Mouse (Mus musculus) megakaryocyte, embryonic 14.5 days (primary cell): ENCODE data around the gene Pop5. TPM values are rescaled to one million over a fixed set of nuclear protein-coding genes. Genes with fewer than 3 reads are reported as not detected.

ENCODE experiments used
- H3K27me3 ChIP-seq: replicated peaks from 2 replicates; pipeline ENCODE3; 2012; ENCODE audit warnings: inconsistent platforms
- H3K36me3 ChIP-seq: replicated peaks from 2 replicates; pipeline ENCODE3; 2012; ENCODE audit warnings: low read length, inconsistent platforms, mixed read lengths
- H3K4me1 ChIP-seq: 2 replicates; pipeline ENCODE4 v1.6.1; 2012; ENCODE audit warnings: inconsistent platforms
- H3K4me3 ChIP-seq: replicated peaks from 2 replicates; pipeline ENCODE3; 2012; ENCODE audit warnings: moderate library complexity, mild to moderate bottlenecking, inconsistent platforms
- H3K9me3 ChIP-seq: 2 replicates; pipeline ENCODE4 v1.6.1; 2012; ENCODE audit warnings: inconsistent platforms
- FLI1 ChIP-seq: IDR thresholded peaks from 2 replicates; pipeline ENCODE4 v1.6.1; 2012; ENCODE audit warnings: low read length, inconsistent platforms, mixed read lengths
- GATA1 ChIP-seq: IDR thresholded peaks from 3 replicates; pipeline ENCODE4 v1.6.1; 2012; ENCODE audit warnings: mixed read lengths, low read length, inconsistent platforms, borderline replicate concordance
- polyA plus RNA-seq: library from polyadenylated mRNA; stranded (reverse); fragments of >175 nt; gene quantifications from 2 replicates; pipeline ENCODE4 v1.2.3, GENCODE M21; 2012; ENCODE audit warnings: low replicate concordance; ENCODE audit not compliant: insufficient read depth

Pop5 gene
- polyA plus RNA-seq, 1 experiment, result 51.5 TPM

DNA sequence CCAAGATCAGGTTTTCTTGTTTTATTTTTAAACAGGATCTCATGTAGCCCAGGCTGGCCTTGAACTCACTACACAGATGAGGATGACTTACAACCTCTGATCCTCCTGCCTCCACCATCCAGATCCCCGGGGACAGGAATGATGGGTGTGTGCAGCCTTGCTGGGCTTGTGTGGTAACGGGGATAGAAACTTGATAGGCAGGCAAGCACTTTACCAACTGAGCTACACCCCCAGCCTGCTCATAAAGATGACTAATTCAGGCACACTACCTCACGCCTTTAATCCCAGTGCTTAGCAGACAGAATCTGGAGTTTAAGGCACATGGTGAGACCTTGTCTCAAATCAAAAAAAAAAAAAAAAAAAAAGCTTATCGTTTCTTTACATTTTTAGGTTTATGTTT, 22.8 kb upstream of the Pop5 start:
- Histone ChIP-seq H3K27me3 (peaks cover 69% of the 10 kb centered on the region), H3K9me3 (peaks cover 4% of the 10 kb centered on the region; the same call in 1 of the 2 replicates), H3K4me3 (no peak overlapping the region), H3K36me3 (no peaks in the 10 kb centered on the region), H3K4me1 (peaks cover 15% of the 10 kb centered on the region)
- TF ChIP-seq GATA1, result no peak
- no peak for TF ChIP-seq FLI1

- Histone ChIP-seq H3K27me3 (peaks cover 81% of the 10 kb centered on the region), H3K4me1 (peaks cover 15% of the 10 kb centered on the region), H3K9me3 (peaks cover 16% of the 10 kb centered on the region), H3K36me3 (no peaks in the 10 kb centered on the region), H3K4me3 (peak overlapping the region; percentile 81)
- no peak for TF ChIP-seq FLI1
- TF ChIP-seq GATA1, result no peak
Measured at GRCm38 (mm10) chr5:115214864-115215263, 20.8 kb upstream of the Pop5 start.

DNA sequence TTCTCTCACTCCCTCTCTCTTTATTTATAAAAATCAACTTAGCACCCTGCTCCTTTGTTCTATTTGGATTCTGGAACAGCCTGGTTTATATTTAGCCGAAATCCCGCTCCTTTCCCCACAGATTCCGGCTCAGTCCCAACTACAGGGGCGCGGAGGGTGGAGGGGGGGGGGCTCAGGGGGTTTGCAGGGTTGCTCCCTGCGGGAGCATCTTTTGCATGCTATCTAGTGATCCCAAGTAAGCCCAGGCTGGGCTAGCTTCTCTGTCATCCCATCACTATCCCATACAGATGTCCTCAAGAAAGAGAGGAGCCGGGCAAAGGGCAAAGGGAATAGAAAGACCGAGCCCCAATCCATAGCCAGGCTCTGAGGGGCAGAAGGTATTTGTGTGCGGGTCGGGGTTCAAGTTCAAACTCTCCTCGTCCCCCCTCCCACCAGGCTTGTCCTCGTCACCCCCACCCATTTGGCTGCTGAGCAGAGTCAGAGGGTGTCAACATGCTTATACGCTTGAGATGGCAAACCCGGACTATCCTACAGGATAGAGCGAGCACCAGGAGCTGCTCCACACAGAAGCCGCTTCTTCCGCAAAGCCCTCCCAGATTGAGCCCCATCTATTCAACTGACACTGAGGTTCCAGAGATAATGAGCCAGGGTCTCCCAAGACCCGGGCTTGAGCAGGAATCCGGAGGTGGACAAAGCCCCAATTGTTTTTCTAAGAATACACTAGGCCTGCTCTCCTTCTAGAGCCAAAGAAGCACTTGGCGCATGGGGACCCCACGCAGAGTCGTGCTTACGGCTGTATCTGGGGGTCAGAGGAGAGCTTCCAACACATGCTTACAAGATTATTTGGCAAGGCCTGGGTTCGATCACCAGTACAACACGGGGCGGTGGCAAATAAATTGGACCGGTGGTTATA, 20.1 kb upstream of the Pop5 start:
- Histone ChIP-seq H3K4me1 (peaks cover 15% of the 10 kb centered on the region), H3K27me3 (peaks cover 86% of the 10 kb centered on the region), H3K9me3 (peaks cover 16% of the 10 kb centered on the region), H3K36me3 (no peaks in the 10 kb centered on the region), H3K4me3 (no peak overlapping the region)
- no peak for TF ChIP-seq FLI1
- no peak for TF ChIP-seq GATA1

DNA sequence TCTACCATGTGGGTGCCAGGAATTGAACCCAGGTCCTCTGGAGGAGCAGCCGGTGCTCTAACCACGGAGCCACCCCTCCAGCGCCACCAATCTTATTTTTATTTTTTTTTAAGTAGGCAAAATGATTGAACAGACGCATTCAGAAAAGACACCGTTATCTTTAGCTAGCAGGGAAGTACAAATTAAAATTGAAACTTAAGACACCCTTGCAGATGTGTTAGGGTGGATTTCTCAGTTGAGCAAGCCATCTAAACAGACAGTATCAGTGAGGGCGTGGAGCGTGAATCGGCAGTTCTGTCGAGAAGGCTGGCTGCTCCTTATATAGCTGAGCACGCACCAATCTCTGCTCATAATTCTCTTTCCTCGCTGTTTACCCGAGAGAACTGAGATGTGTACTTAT, 17.6 kb upstream of the Pop5 start:
- Histone ChIP-seq H3K9me3 (peaks cover 26% of the 10 kb centered on the region), H3K4me3 (no peak overlapping the region), H3K27me3 (peaks cover 86% of the 10 kb centered on the region), H3K4me1 (peaks cover 19% of the 10 kb centered on the region), H3K36me3 (no peaks in the 10 kb centered on the region)
- TF ChIP-seq GATA1 (no peak), FLI1 (no peak)

DNA sequence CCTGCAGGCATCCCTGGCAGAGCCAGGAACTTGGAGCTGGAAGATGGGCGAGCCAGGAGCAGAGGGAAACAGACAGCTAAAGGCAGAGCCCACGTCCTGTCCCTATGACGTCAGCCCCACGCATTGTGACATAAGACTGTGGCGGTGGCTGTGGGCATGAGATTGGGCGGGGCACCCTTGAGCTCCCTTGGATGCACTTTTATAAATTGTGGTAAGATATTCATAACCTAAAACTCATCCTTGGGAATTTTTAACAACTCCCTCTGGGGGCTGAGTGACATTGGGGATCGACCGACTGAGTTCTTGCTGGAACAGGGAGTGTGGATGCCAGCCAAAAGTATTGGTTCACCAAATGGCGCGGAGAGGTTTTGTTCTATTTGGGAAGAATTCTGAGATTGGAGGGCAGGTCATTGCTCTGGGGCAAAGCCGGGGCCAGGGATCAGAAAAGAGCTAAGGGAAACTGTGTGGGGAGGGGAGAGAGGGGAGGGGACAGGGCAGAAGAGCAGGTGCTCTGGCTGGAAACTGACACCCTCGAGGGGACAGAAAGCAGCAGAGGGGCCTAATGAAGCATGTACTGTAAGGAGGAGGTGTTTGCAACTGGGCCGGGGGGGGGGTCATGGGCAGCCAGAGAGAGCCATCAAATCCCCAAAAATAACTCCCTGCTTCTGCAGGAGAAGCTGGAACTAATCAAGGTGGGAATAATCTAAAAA, 14.6 kb upstream of the Pop5 start:
- Histone ChIP-seq H3K36me3 (no peaks in the 10 kb centered on the region), H3K4me3 (no peak overlapping the region), H3K4me1 (peaks cover 4% of the 10 kb centered on the region), H3K9me3 (peaks cover 22% of the 10 kb centered on the region), H3K27me3 (peaks cover 80% of the 10 kb centered on the region)
- no peak for TF ChIP-seq FLI1
- no peak for TF ChIP-seq GATA1

DNA sequence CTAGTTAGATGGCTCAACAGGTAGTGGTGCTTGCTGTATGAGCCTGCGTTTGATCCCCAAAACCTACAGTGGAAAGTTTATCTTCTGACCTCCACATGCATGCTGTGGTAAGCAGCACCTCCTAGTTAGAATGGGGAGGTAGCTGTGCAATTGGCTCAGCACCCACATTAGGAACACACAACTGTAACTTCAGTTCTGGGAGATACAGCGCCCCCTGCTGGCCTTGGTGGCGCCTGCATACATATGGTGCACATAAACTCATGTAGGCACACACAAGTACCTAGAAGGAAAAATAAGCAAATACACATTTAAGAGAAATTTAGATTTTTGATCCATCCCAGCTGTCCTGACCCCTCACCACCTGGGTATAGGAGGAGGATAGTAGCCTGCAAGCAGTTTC, 13.2 kb upstream of the Pop5 start:
- Histone ChIP-seq H3K4me1 (peaks cover 4% of the 10 kb centered on the region), H3K27me3 (peaks cover 77% of the 10 kb centered on the region), H3K4me3 (no peak overlapping the region), H3K36me3 (no peaks in the 10 kb centered on the region), H3K9me3 (peaks cover 22% of the 10 kb centered on the region)
- TF ChIP-seq GATA1 (no peak), FLI1 (no peak)

- H3K4me1 ChIP-seq, result peaks cover 27% of the 10 kb centered on the region
- TF ChIP-seq FLI1, result no peak
- no peak for TF ChIP-seq GATA1
- H3K9me3 ChIP-seq, result 0 out of 2 replicates have a peak, but pooled peaks cover 4% of the 10 kb centered on the region
- no peaks in the 10 kb centered on the region for H3K36me3 ChIP-seq
- H3K4me3 ChIP-seq, result peak overlapping the region; percentile 38
- peaks cover 63% of the 10 kb centered on the region for H3K27me3 ChIP-seq
Measured at GRCm38 (mm10) chr5:115230830-115231551, 4.6 kb upstream of the Pop5 start.

DNA sequence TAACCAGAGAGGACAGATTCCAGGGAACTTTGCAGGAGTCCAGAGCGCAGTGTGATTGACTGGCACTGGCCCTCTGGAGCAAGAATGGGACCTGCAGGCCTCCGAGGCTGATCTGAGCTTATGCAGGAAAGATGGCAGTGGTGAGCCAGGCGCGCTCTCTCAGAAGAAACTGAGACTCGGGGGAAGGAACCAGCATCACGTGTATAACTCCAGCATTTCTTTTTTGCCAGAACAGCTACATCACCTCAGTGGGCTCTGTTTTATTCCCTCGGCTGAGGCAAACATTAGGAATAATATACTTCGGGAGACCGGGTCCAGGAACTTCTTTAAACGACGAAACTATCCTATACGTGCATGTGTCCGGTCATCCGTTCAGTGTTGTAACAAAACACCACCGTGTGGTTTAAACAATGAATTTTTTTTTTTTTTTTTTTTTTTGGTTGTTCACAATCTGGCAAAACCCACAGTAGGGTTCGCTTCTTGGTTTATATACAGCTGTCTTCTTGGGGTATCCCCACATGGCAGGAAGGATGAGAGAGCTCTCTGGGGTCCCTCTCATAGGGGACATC, 4.0 kb upstream of the Pop5 start:
- Histone ChIP-seq H3K27me3 (peaks cover 58% of the 10 kb centered on the region), H3K4me3 (peak overlapping the region; percentile 7), H3K4me1 (peaks cover 33% of the 10 kb centered on the region), H3K36me3 (no peaks in the 10 kb centered on the region), H3K9me3 (0 out of 2 replicates have a peak, but pooled peaks cover 4% of the 10 kb centered on the region)
- TF ChIP-seq FLI1, result no peak
- no peak for TF ChIP-seq GATA1

GRCm38 (mm10) chr5:115232516-115232915, 3.1 kb upstream of the Pop5 start:
- TF ChIP-seq FLI1 (no peak), GATA1 (no peak)

More at GRCm38 (mm10) chr5:115232516-115232915, 3.1 kb upstream of the Pop5 start:
- H3K4me3 ChIP-seq, result no peak overlapping the region
- H3K36me3 ChIP-seq, result no peaks in the 10 kb centered on the region
- H3K27me3 ChIP-seq, result peaks cover 56% of the 10 kb centered on the region
- H3K4me1 ChIP-seq, result peaks cover 36% of the 10 kb centered on the region
- 0 out of 2 replicates have a peak, but pooled peaks cover 4% of the 10 kb centered on the region for H3K9me3 ChIP-seq
